Mouse (Mus musculus): ENCODE measurements around the gene Ptprk. TPM values are rescaled to one million over a fixed set of nuclear protein-coding genes. Genes with fewer than 3 reads are reported as not detected.

The Ptprk gene
- polyA plus RNA-seq, 1 experiment from 2014 or later = 8.3 TPM

DNA sequence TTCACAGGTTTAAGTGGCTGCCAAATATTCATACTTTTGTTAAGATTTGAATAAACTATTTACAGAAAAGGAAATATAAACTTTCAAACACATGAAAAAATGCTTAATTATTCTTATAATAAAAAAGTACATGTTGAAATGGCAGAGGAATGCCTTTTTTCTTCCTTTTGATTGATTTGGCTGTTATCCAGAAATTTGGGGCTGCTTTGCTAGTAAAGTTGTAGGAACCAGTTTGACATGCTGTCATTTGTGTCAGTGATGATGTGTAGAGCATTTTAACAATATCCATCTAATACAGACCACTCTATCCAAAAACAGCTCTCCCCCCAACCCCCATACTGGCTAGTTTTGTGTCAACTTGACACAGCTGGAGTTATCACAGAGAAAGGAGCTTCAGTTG, 86.7 kb downstream of the Ptprk start:
- Histone ChIP-seq H3K36me3 (ENCODE audit: control insufficient read depth, insufficient read depth) (no peaks in the 10 kb centered on the region), H3K4me3 (ENCODE audit: low read depth, low read length) (no peak overlapping the region), H3K27ac (ENCODE audit: low read length) (no peak overlapping the region), H3K4me2 (ENCODE audit: low read depth, low read length) (no peak overlapping the region), H3K27me3 (ENCODE audit: control insufficient read depth, insufficient read depth, low read depth, low read length) (no peaks in the 10 kb centered on the region), H3K4me1 (ENCODE audit: control insufficient read depth, low read depth, low read length) (no peaks in the 10 kb centered on the region), H3K9me3 (replicated peaks; ENCODE audit: control insufficient read depth, low read length) (no peaks in the 10 kb centered on the region), H3K9ac (ENCODE audit: low read depth, low read length) (no peak overlapping the region)
- ATAC-seq (ENCODE audit: low read depth) = no peak

DNA sequence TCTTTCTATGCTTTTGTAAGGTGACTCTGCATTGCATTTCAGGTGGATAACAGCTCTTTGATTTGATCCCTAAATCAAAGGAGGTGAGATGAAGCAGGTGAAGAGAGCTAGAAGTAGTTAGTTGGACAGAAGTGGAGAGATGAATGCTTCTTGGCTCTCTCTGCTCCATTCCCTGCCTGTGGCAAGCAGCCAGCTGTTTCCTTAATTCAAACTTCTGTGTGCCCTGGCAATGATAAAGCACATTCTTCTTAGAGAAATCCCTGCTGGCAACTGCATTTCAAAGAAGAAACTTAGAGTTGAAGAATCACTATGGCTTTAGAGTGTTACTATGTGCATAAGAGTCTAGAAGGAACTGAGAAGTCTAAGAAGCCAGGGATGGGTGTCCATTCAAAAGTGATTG, 89.6 kb downstream of the Ptprk start:
- H3K27me3 ChIP-seq (ENCODE audit: control insufficient read depth, insufficient read depth, low read depth, low read length) = no peaks in the 10 kb centered on the region
- no peak overlapping the region for H3K27ac ChIP-seq (ENCODE audit: low read length)
- H3K9ac ChIP-seq (ENCODE audit: low read depth, low read length) = no peak overlapping the region
- no peaks in the 10 kb centered on the region for H3K4me1 ChIP-seq (ENCODE audit: control insufficient read depth, low read depth, low read length)
- H3K9me3 ChIP-seq (replicated peaks; ENCODE audit: control insufficient read depth, low read length) = no peaks in the 10 kb centered on the region
- H3K4me3 ChIP-seq (ENCODE audit: low read depth, low read length) = no peak overlapping the region
- no peak overlapping the region for H3K4me2 ChIP-seq (ENCODE audit: low read depth, low read length)
- ATAC-seq (ENCODE audit: low read depth) = no peak
- no peaks in the 10 kb centered on the region for H3K36me3 ChIP-seq (ENCODE audit: control insufficient read depth, insufficient read depth)

DNA sequence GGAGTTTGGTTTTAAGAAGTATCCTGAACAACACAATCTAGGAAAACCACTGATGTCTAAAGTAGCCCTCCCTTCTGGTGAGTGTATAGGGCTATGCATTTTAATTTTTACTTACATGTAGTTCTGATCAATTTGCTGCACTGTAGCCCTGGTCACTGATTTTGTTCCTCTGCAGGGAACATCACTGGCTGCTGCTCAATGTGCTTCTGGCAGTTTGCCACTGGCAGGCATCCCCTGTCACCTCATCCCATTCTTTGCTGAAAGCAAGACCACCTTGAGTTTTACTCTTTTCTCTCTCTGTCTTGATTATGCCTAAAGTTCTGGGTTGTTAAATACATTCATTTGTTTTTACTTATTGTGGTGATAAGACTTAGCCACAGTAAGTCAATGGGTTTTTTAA, 90.1 kb downstream of the Ptprk start:
- Histone ChIP-seq H3K4me1 (ENCODE audit: control insufficient read depth, low read depth, low read length) (no peaks in the 10 kb centered on the region), H3K4me3 (ENCODE audit: low read depth, low read length) (no peak overlapping the region), H3K9me3 (replicated peaks; ENCODE audit: control insufficient read depth, low read length) (no peaks in the 10 kb centered on the region), H3K9ac (ENCODE audit: low read depth, low read length) (no peak overlapping the region), H3K27me3 (ENCODE audit: control insufficient read depth, insufficient read depth, low read depth, low read length) (no peaks in the 10 kb centered on the region), H3K4me2 (ENCODE audit: low read depth, low read length) (no peak overlapping the region), H3K27ac (ENCODE audit: low read length) (no peak overlapping the region), H3K36me3 (ENCODE audit: control insufficient read depth, insufficient read depth) (no peaks in the 10 kb centered on the region)
- no peak for ATAC-seq (ENCODE audit: low read depth)

DNA sequence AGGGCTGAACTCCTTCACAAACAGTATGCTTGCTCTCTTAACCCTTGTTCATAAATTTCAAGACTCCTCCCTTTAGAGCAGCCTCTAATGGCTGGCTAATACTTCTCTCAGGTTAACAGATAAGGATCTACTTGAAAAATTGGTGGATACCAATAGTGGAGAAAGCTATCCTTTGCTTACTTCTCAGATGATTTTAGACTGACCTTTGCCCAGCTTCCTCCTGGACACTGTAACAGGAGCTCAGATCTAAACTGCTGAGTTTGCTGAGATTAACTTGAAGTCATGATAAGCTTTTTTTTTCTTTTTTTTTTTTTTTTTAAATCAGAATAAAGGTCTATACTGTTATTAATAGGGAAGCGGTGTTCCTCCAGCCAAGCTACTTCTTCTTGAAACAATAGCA, 92.0 kb downstream of the Ptprk start:
- H3K27me3 ChIP-seq (ENCODE audit: control insufficient read depth, insufficient read depth, low read depth, low read length) = no peaks in the 10 kb centered on the region
- H3K4me1 ChIP-seq (ENCODE audit: control insufficient read depth, low read depth, low read length) = no peaks in the 10 kb centered on the region
- no peaks in the 10 kb centered on the region for H3K36me3 ChIP-seq (ENCODE audit: control insufficient read depth, insufficient read depth)
- H3K9ac ChIP-seq (ENCODE audit: low read depth, low read length) = no peak overlapping the region
- 81% methylated on average over 1 of the region's 1 CpGs for WGBS (ENCODE audit: insufficient replicate concordance)
- no peak overlapping the region for H3K27ac ChIP-seq (ENCODE audit: low read length)
- ATAC-seq (ENCODE audit: low read depth) = no peak
- no peaks in the 10 kb centered on the region for H3K9me3 ChIP-seq (replicated peaks; ENCODE audit: control insufficient read depth, low read length)
- no peak overlapping the region for H3K4me2 ChIP-seq (ENCODE audit: low read depth, low read length)
- no peak overlapping the region for H3K4me3 ChIP-seq (ENCODE audit: low read depth, low read length)

DNA sequence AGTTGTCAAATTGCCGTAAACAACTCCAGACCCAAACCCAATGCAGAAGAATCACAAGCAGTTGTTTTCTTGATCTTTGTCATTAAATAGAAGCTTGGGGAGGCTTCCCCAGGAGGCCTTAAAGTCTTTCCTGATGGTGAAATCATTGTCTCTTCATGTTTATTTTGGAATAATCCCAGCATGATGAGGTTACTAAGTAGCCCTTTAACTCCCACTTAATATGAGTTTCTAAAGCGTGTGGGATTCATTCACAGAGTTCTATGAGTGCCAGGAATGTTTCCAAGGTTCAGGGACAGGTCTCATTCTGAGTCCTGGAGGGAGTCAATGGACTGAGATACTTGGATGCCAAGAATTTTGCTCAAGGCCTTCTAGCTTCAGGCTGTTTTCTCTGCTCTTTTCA, 92.5 kb downstream of the Ptprk start:
- 53% methylated on average over 2 of the region's 2 CpGs for WGBS (ENCODE audit: insufficient replicate concordance)
- no peaks in the 10 kb centered on the region for H3K9me3 ChIP-seq (replicated peaks; ENCODE audit: control insufficient read depth, low read length)
- H3K36me3 ChIP-seq (ENCODE audit: control insufficient read depth, insufficient read depth) = no peaks in the 10 kb centered on the region
- no peak overlapping the region for H3K4me2 ChIP-seq (ENCODE audit: low read depth, low read length)
- ATAC-seq (ENCODE audit: low read depth) = no peak
- no peaks in the 10 kb centered on the region for H3K4me1 ChIP-seq (ENCODE audit: control insufficient read depth, low read depth, low read length)
- H3K27me3 ChIP-seq (ENCODE audit: control insufficient read depth, insufficient read depth, low read depth, low read length) = no peaks in the 10 kb centered on the region
- H3K27ac ChIP-seq (ENCODE audit: low read length) = no peak overlapping the region
- H3K9ac ChIP-seq (ENCODE audit: low read depth, low read length) = no peak overlapping the region
- no peak overlapping the region for H3K4me3 ChIP-seq (ENCODE audit: low read depth, low read length)

DNA sequence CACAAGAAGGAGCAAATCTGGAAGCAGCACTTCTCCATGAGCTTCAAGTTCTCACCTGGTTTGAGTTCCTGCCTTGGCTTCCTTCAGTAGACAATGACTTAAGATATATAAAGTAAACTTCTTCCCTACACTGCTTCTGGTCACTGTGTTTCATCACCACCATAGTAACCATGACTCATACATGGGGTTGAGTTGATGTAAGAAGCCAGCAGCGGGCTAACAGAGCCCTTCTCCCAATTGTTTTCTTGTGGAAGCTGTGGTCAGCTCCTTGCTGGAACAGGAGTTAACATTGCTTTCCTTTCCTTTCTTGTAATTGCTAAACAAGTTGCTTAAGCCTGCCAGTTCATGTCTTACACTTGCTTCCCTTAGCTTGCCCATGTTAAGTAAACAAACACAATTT, 96.6 kb downstream of the Ptprk start:
- H3K4me1 ChIP-seq (ENCODE audit: control insufficient read depth, low read depth, low read length) = no peaks in the 10 kb centered on the region
- H3K4me2 ChIP-seq (ENCODE audit: low read depth, low read length) = no peak overlapping the region
- no peak overlapping the region for H3K27ac ChIP-seq (ENCODE audit: low read length)
- ATAC-seq (ENCODE audit: low read depth) = no peak
- H3K36me3 ChIP-seq (ENCODE audit: control insufficient read depth, insufficient read depth) = no peaks in the 10 kb centered on the region
- 52% methylated on average over 1 of the region's 1 CpGs for WGBS (ENCODE audit: insufficient replicate concordance)
- no peaks in the 10 kb centered on the region for H3K27me3 ChIP-seq (ENCODE audit: control insufficient read depth, insufficient read depth, low read depth, low read length)
- H3K4me3 ChIP-seq (ENCODE audit: low read depth, low read length) = no peak overlapping the region
- no peaks in the 10 kb centered on the region for H3K9me3 ChIP-seq (replicated peaks; ENCODE audit: control insufficient read depth, low read length)
- H3K9ac ChIP-seq (ENCODE audit: low read depth, low read length) = no peak overlapping the region

DNA sequence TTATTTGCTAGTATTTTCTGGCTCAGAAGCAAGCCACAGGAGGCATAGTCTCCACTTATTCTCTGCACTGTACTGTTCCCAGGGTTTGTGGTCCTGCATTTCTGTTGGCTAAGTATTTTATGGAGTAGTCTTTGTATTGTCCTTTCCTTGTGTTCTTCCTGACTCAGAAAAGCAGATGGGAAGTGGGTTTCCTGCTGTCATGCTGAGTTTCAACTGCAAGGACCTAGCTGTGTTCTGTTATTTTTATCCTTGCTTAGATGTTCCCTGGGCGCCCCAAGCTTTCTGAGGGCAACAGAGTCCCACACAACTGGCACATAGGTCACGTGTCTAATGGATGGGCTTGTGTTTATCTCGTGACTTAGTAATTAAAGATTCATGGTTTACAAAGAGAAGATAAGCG, 104.3 kb downstream of the Ptprk start:
- Histone ChIP-seq H3K4me1 (ENCODE audit: control insufficient read depth, low read depth, low read length) (no peaks in the 10 kb centered on the region), H3K4me3 (ENCODE audit: low read depth, low read length) (no peak overlapping the region), H3K9ac (ENCODE audit: low read depth, low read length) (no peak overlapping the region), H3K36me3 (ENCODE audit: control insufficient read depth, insufficient read depth) (no peaks in the 10 kb centered on the region), H3K27me3 (ENCODE audit: control insufficient read depth, insufficient read depth, low read depth, low read length) (no peaks in the 10 kb centered on the region), H3K27ac (ENCODE audit: low read length) (no peak overlapping the region), H3K4me2 (ENCODE audit: low read depth, low read length) (no peak overlapping the region), H3K9me3 (replicated peaks; ENCODE audit: control insufficient read depth, low read length) (no peaks in the 10 kb centered on the region)
- WGBS (ENCODE audit: insufficient replicate concordance) = 36% methylated on average over 4 of the region's 4 CpGs
- no peak for ATAC-seq (ENCODE audit: low read depth)

DNA sequence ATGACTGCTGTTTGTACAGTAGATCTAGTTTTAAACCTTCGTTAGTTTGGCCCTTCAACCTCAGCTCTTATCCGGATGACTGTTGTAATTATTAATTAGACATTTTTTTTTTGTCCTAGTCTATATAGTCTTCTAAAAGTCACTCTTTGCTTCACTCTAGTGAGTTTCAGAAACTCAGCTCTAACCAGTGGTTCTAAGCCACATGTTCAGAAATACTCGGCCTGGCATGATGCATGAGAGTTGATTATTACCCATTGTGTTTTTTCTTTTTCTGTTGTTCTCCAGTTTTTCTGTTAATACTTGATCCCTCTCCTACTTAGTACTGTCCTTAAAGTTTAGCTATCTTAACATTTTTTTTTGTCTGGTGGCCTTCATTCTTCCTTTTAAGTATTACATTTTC, 107.5 kb downstream of the Ptprk start:
- H3K9ac ChIP-seq (ENCODE audit: low read depth, low read length) = no peak overlapping the region
- 67% methylated on average over 3 of the region's 3 CpGs for WGBS (ENCODE audit: insufficient replicate concordance)

DNA sequence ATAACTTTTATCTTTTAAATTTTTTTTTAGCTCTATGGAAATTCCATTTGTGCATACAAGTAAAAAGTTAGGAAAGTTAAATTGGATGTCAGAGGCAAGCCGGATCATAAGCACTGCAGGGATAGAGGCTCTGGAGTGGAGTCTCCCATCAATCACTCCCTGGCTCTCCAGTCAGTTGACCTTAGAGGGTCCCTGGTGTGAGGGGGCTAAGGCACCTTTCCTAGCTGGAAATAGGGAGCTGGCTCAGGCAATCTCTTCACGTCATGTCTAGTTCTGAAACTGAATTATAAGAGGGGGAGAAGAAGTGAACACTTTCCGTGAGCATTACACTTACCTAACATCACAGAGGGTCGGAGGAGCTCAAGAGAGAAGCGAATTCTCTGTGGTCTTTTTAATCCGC, 110.1 kb downstream of the Ptprk start:
- ATAC-seq (ENCODE audit: low read depth) = no peak

More for the DNA sequence above, 107.5 kb downstream of the Ptprk start:
- Histone ChIP-seq H3K4me3 (ENCODE audit: low read depth, low read length) (no peak overlapping the region), H3K27me3 (ENCODE audit: control insufficient read depth, insufficient read depth, low read depth, low read length) (no peaks in the 10 kb centered on the region), H3K9me3 (replicated peaks; ENCODE audit: control insufficient read depth, low read length) (no peaks in the 10 kb centered on the region), H3K36me3 (ENCODE audit: control insufficient read depth, insufficient read depth) (no peaks in the 10 kb centered on the region), H3K27ac (ENCODE audit: low read length) (no peak overlapping the region), H3K4me2 (ENCODE audit: low read depth, low read length) (no peak overlapping the region), H3K4me1 (ENCODE audit: control insufficient read depth, low read depth, low read length) (no peaks in the 10 kb centered on the region)
- no peak for ATAC-seq (ENCODE audit: low read depth)

DNA sequence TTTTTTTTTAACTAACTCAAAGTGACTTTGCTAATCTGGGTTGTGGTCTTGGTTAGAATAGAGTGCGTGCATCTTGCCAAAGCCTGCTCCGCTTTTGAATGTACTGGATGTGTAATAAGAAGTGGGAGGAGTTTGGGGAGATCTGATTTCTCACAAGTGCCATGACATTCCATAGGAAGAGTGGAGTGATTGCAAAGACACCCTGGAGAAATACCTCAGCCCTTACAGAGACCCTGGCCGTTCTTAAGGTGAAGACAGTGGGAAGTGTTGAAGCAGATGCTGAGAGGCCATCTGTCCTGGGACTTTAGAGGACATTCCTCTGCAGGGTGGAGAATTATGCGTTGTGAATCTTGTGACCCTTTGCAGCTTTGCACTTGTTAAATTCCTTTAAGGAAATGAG, 110.7 kb downstream of the Ptprk start:
- Histone ChIP-seq H3K4me3 (ENCODE audit: low read depth, low read length) (no peak overlapping the region), H3K4me1 (ENCODE audit: control insufficient read depth, low read depth, low read length) (no peaks in the 10 kb centered on the region), H3K27ac (ENCODE audit: low read length) (no peak overlapping the region), H3K27me3 (ENCODE audit: control insufficient read depth, insufficient read depth, low read depth, low read length) (no peaks in the 10 kb centered on the region), H3K4me2 (ENCODE audit: low read depth, low read length) (no peak overlapping the region), H3K9ac (ENCODE audit: low read depth, low read length) (no peak overlapping the region), H3K36me3 (ENCODE audit: control insufficient read depth, insufficient read depth) (no peaks in the 10 kb centered on the region), H3K9me3 (replicated peaks; ENCODE audit: control insufficient read depth, low read length) (no peaks in the 10 kb centered on the region)
- WGBS (ENCODE audit: insufficient replicate concordance) = 53% methylated on average over 4 of the region's 4 CpGs
- ATAC-seq (ENCODE audit: low read depth) = no peak

More for the DNA sequence above, 110.1 kb downstream of the Ptprk start:
- Histone ChIP-seq H3K4me1 (ENCODE audit: control insufficient read depth, low read depth, low read length) (no peaks in the 10 kb centered on the region), H3K4me3 (ENCODE audit: low read depth, low read length) (no peak overlapping the region), H3K9ac (ENCODE audit: low read depth, low read length) (no peak overlapping the region), H3K4me2 (ENCODE audit: low read depth, low read length) (no peak overlapping the region), H3K36me3 (ENCODE audit: control insufficient read depth, insufficient read depth) (no peaks in the 10 kb centered on the region), H3K27ac (ENCODE audit: low read length) (no peak overlapping the region), H3K9me3 (replicated peaks; ENCODE audit: control insufficient read depth, low read length) (no peaks in the 10 kb centered on the region), H3K27me3 (ENCODE audit: control insufficient read depth, insufficient read depth, low read depth, low read length) (no peaks in the 10 kb centered on the region)
- WGBS (ENCODE audit: insufficient replicate concordance) = 66% methylated on average over 6 of the region's 6 CpGs

Data from liver, embryonic 16.5 days (tissue).